Mouse (Mus musculus): ENCODE data around the gene Enpep.

DNA sequence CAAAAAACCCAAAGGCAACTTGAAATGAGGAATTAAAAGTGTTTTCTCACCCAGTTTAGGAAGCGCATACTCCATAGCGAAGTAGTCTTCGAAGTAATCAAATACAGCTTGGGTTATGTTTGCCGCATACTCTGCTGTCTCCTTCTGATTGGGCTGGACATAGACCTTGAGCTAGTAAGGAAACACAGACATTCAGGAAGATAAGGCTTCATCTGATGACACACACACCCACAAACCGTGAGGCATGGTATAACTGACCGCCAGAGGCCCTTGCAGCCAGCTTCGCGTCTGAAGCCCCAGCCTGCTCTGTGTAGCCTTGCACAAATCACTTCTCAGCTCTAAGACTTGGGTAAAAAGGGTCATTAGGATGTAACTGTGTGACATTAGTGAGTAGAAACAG is 20.0 kb downstream of the Enpep start:
- TF ChIP-seq CTCF (conservative IDR thresholded peaks at IDR 0.05; ENCODE audit: insufficient read depth, insufficient read length, low read depth, low read length) (no peak), POLR2A (IDR thresholded peaks at IDR 0.05; ENCODE audit: low read depth, low read length) (no peak)

Measured in kidney, adult 2 months (tissue).